Mouse (Mus musculus) heart, postnatal 0 days (tissue): ENCODE results near the gene Stox2.

Experiments used
- CTCF ChIP-seq: IDR thresholded peaks from 2 replicates; pipeline ENCODE4 v1.5.1; 2016; ENCODE audit warnings: antibody characterized with exemption, control low read depth, low read depth
- EP300 ChIP-seq: IDR thresholded peaks from 2 replicates; pipeline ENCODE4 v1.6.1; 2016; ENCODE audit warnings: antibody characterized with exemption, low read depth

DNA sequence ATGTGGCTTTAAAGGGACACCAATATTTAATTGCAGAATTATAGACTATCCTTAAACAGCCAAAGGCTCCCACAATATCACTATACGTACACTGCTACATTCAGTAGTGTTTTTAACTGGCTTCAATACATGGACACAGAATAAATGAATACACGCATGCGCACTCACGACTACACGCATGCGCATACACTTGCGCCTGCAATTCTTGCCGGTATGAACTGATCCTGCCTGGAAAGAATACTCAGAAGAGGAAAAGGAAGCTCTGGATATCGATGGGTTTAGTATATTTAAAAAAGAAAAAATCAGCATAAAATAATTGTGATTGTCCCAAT lies 100.4 kb downstream of the Stox2 start:
- TF ChIP-seq CTCF (no peak), EP300 (no peak)
